Mouse (Mus musculus): ENCODE measurements at regions not wholly inside any gene's neighbourhood (a gene's known extent, or its start where the extent isn't known, plus 50 kb on each side); places are given as distances from the start of the nearest gene placed in this dataset.

- no peak for TF ChIP-seq CTCF (IDR thresholded peaks at IDR 0.05; ENCODE audit: borderline replicate concordance, insufficient read depth, low read length)
- no peak for TF ChIP-seq POLR2A (IDR thresholded peaks at IDR 0.05; ENCODE audit: low read depth, low read length)
Measured at GRCm38 (mm10) chr17:48774172-48774890, 157.8 kb upstream of the Lrfn2 start.
